8 mouse cellular contexts compared by ENCODE assay signal in genomic region chrX:12086674-12087510, GRCm38 (mm10).
A peak's percentile ranks its signal among the peaks of the same experiment; 100 is the strongest.
DNase-seq lines count a peak whose midpoint lies in the region; ATAC-seq and TF ChIP-seq lines count a peak whose summit lies in the region.

No protein-coding gene starts in this region.

- H3K27ac ChIP-seq in ES-Bruce4 (ENCODE audit: insufficient read depth, low read length): no peak overlapping the region
- peak overlapping the region; percentile 40 to 95; a peak in 3 of 4 replicates for H3K27ac ChIP-seq in heart, embryonic 14.5 days (replicated peaks in 1 of 2; ENCODE audit: control insufficient read depth in 1 of 2, insufficient read depth in 1 of 2, low read depth in 2 of 2, low read length in 2 of 2)
- H3K27ac ChIP-seq in stomach, postnatal 0 days (replicated peaks): peak overlapping the region; percentile 94

- no peaks in the 10 kb centered on the region for H3K36me3 ChIP-seq in ES-Bruce4 (ENCODE audit: control insufficient read depth, insufficient read depth, low read length, poor library complexity, severe bottlenecking)
- H3K36me3 ChIP-seq in heart, embryonic 14.5 days (ENCODE audit: control insufficient read depth, insufficient read depth, low read length): no peaks in the 10 kb centered on the region
- H3K36me3 ChIP-seq in stomach, postnatal 0 days (ENCODE audit: control insufficient read depth, insufficient read depth, low read length): no peaks in the 10 kb centered on the region

- H3K4me2 ChIP-seq in heart, embryonic 14.5 days (ENCODE audit: low read length): peak overlapping the region; percentile 83
- H3K4me2 ChIP-seq in stomach, postnatal 0 days (replicated peaks; ENCODE audit: low read depth): peak overlapping the region; percentile 79

- peak; percentile 38 for DNase-seq in embryo, embryonic 10.5 days (ENCODE audit: low spot score)
- no peak for DNase-seq in embryo, embryonic 10 days (ENCODE audit: low spot score)
- peak; percentile 52 for DNase-seq in kidney, postnatal 14 days
- DNase-seq in stomach, postnatal 0 days (ENCODE audit: low spot score): peak; percentile 54

- WGBS in heart, embryonic 14.5 days: 2% methylated on average over 66 of the region's 70 CpGs
- 4% methylated on average over 45 of the region's 70 CpGs for WGBS in stomach, postnatal 0 days

- H3K27me3 ChIP-seq in ES-Bruce4 (ENCODE audit: control insufficient read depth, insufficient read depth, low read length, poor library complexity, severe bottlenecking): peaks cover 33% of the 10 kb centered on the region
- H3K27me3 ChIP-seq in heart, embryonic 14.5 days (ENCODE audit: control insufficient read depth, insufficient read depth, low read length): peaks cover 68% of the 10 kb centered on the region
- H3K27me3 ChIP-seq in stomach, postnatal 0 days (ENCODE audit: control insufficient read depth, insufficient read depth, low read length): no peaks in the 10 kb centered on the region

- ATAC-seq in common myeloid progenitor, adult 5-6 weeks (replicated peaks; ENCODE audit: low read depth, poor library complexity, severe bottlenecking): 0 out of 2 replicates have a peak, but pooled peaks have one; percentile 8
- ATAC-seq in heart, embryonic 14.5 days (ENCODE audit: insufficient number of reproducible peaks, insufficient read depth, low FRiP score, low read depth): no peak
- 0 out of 2 replicates have a peak, but pooled peaks have one; percentile 12 for ATAC-seq in megakaryocyte-erythroid progenitor cell, adult 5-6 weeks (replicated peaks; ENCODE audit: low FRiP score, low TSS enrichment, poor library complexity, severe bottlenecking)
- peak; percentile 5 for ATAC-seq in stomach, postnatal 0 days (ENCODE audit: low FRiP score, low TSS enrichment)

- no peak for TF ChIP-seq CTCF in ES-Bruce4 (IDR thresholded peaks at IDR 0.05; ENCODE audit: low read depth, low read length)
- TF ChIP-seq CTCF in stomach, postnatal 0 days (IDR thresholded peaks at IDR 0.05; ENCODE audit: low read depth): no peak

- peak overlapping the region; percentile 43 for H3K4me3 ChIP-seq in ES-Bruce4 (ENCODE audit: low read depth, low read length)
- H3K4me3 ChIP-seq in heart, embryonic 14.5 days (ENCODE audit: control insufficient read depth in 1 of 2, insufficient read depth in 1 of 2, low read depth in 1 of 2, low read length in 2 of 2): peak overlapping the region; percentile 50 to 59
- peak overlapping the region; percentile 46 for H3K4me3 ChIP-seq in stomach, postnatal 0 days (ENCODE audit: low read depth, low read length)

- H3K9ac ChIP-seq in ES-Bruce4 (ENCODE audit: low read depth, poor library complexity, severe bottlenecking): peak overlapping the region; percentile 65; the same call in 1 of the 2 replicates
- H3K9ac ChIP-seq in heart, embryonic 14.5 days (ENCODE audit: low read length): peak overlapping the region; percentile 80
- H3K9ac ChIP-seq in stomach, postnatal 0 days (ENCODE audit: low read length): peak overlapping the region; percentile 63

- TF ChIP-seq POLR2A in ES-Bruce4 (IDR thresholded peaks at IDR 0.05; ENCODE audit: insufficient read depth, low read length): no peak

- no peaks in the 10 kb centered on the region for H3K4me1 ChIP-seq in ES-Bruce4 (ENCODE audit: control insufficient read depth, insufficient read depth, low read length)
- peaks cover 34 to 37% of the 10 kb centered on the region in 2 experiments for H3K4me1 ChIP-seq in heart, embryonic 14.5 days (ENCODE audit: control insufficient read depth in 2 of 2, insufficient read depth in 2 of 2, low read length in 2 of 2)
- no peaks in the 10 kb centered on the region for H3K4me1 ChIP-seq in stomach, postnatal 0 days (replicated peaks; ENCODE audit: control insufficient read depth, insufficient read depth)

- no peak for TF ChIP-seq EP300 in ES-Bruce4 (IDR thresholded peaks at IDR 0.05; ENCODE audit: insufficient read depth, low read depth, low read length)
- TF ChIP-seq EP300 in stomach, postnatal 0 days (optimal IDR thresholded peaks at IDR 0.05): no peak

- no peaks in the 10 kb centered on the region for H3K9me3 ChIP-seq in ES-Bruce4 (replicated peaks; ENCODE audit: control insufficient read depth, insufficient read depth, low read length, poor library complexity, severe bottlenecking)
- no peaks in the 10 kb centered on the region for H3K9me3 ChIP-seq in heart, embryonic 14.5 days (ENCODE audit: control insufficient read depth, low read length)
- H3K9me3 ChIP-seq in stomach, postnatal 0 days (ENCODE audit: control insufficient read depth, low read length): no peaks in the 10 kb centered on the region
